Mouse (Mus musculus) gastrocnemius, postnatal 4 days (tissue): ENCODE results near the gene Rad51b. TPM values are rescaled to one million over a fixed set of nuclear protein-coding genes. Genes with fewer than 3 reads are reported as not detected.

ENCODE experiments used
- DNase-seq, 2 experiments: peaks; one replicate each; pipeline ENCODE4 v3.0.0; 2021 to 2022; ENCODE audit warnings: low spot score in 2 of 2, mixed read lengths in 2 of 2
- total RNA-seq, 2 experiments: library from RNA; stranded (reverse); gene quantifications; 2 replicates each; pipeline ENCODE4 v1.2.3; 2021

Rad51b gene
- total RNA-seq, 2 experiments from 2014 or later, result 2.2 to 2.3 TPM

DNA sequence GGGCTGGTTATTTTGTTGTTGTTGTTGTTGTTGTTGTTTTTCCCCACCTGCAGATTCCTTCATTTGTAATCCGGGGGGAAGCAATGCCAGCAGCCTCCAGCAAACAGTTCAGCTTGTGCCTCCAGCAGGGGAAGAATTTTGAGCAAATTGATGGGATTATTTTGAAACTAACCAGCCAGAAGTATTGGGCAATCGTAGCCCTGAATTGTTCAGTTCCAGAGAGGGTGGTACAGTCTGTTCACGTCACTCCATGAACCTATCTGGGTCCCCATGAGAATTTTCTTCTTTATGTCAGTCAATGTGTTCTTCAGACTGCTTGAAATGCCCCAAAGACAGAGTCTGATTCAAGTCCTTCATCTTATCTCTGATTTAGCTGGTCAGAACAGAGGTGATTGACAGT lies 138.4 kb downstream of the Rad51b start:
- DNase-seq, result no peak

- no peak for DNase-seq
Observed at GRCm38 (mm10) chr12:79436035-79436434, 139.0 kb downstream of the Rad51b start.

DNA sequence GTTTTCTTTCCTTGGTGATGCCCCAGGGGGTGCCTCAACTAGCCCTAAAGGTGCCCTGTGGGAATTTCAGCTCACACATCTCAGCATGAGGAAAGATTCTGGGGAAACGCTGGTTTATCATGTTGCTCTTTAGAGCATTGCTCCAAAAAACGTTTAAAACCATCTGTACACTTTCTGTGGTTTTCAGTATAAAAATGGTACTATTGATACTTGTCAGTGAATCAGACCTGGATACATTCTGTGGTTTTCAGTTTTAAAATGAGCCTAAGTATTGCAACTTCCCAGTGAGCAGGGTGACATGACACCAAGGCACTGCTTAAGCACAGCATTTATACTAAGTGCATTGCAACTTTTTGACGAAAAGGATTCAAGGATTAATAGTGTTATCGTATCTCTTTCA lies 139.8 kb downstream of the Rad51b start:
- no peak for DNase-seq

DNA sequence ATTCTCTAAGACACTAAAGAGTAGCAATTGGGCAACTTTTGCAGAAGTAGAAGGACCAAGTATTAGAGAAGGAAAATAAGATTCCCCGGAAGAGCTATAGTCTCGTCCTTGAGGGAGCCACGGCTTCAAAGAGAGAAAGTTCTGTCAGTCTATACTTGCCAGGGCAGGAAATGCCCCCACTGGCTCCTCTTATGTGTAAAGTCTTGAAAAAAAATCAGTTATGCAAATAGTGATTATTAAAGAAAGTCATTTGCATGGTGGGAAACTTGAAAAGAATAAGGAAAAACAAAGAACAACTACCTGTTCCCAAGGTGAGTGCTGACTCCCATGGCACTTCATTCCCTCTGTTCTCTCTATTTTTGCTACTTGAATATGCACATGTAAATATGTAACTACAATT lies 140.5 kb downstream of the Rad51b start:
- no peak for DNase-seq

DNA sequence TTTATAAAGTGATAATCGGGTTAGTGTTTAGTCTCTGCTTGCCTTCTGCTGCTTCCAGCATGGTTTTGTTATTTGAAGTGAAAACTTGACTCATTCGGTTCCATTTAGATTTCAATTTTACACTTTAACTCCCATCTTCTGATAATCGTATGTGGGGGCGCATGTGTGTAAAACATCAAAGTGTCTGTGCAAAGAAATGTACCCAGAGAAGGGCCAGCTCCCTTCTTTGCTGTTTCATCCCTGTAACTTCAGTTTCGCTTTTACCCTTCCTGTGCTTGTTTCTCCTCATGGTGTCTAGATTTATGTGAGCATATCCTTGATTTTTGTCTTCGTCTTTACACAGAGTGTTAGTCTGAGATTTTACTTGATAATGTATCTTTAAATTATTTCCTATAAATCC lies 142.9 kb downstream of the Rad51b start:
- no peak for DNase-seq

GRCm38 (mm10) chr12:79441210-79442005 lies 144.3 kb downstream of the Rad51b start:
- DNase-seq, result no peak

GRCm38 (mm10) chr12:79442126-79442525 lies 145.0 kb downstream of the Rad51b start:
- DNase-seq, result no peak

DNA sequence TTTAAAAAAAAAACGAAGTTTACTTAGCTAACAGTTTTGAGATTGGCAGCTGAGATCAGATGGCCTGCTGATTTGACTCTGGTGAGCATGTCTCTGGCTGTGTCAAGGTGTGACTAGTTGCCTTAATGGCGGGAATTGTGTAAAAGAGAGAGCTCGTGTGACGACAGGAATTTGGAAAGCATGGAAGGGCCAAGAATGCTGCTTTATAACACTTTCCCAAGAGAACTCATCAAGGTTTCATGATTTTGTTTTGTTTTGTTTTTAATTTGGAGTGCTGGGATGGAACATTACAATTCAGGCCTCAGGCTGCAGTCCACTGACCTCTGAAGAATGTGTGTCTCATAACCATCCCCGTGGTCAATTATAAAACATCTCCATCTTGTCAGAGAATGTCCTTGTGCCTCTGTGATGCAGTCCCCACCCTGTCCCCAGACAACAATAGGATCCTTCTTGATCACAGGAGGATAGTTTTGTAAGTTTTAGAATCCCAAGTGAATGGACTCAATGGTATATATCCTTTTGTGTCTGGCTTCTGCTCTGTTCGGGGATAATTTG lies 145.8 kb downstream of the Rad51b start:
- DNase-seq, result no peak

GRCm38 (mm10) chr12:79444646-79445045 lies 147.6 kb downstream of the Rad51b start:
- DNase-seq, result no peak

DNA sequence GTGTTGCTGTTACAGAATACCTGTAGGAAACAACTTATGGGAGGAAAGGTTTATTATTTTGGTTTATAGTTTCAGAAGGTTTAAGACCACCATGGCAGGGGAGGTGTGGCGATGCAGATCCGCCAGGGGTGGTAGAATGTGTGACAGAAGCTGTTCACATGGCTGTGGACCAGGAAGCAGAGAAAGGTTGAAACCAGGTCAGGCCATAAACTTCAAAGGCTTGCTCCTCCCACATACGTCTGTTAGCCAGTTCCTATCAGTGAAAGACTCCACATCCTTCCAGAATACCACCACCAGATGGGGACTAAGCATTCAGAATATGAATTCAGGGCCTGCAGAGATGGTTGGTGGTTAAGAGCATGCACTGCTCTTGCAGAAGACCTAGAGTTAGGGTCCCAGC lies 150.0 kb downstream of the Rad51b start:
- no peak for DNase-seq

GRCm38 (mm10) chr12:79449817-79450411 lies 152.8 kb downstream of the Rad51b start:
- no peak for DNase-seq

DNA sequence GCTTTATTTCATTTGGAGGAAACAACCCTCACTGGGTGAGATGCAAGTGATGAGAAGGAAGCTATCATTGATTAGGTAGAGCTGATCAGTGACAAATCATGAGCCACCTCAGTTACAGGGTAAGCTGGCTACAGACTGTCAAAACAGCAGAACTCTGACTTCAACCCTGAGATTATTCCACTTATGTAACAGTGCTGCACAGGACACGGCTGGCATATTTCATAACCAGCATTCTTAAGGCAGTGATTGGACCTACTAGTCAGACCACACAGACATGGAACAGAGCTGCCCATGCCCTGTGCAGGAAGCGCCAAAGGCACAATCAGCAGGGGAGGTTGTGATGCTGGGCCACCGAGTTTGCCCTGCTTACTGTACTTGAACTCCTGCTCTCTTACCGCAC lies 155.8 kb downstream of the Rad51b start:
- no peak for DNase-seq

- DNase-seq, result no peak
Observed at GRCm38 (mm10) chr12:79454017-79454416, 156.9 kb downstream of the Rad51b start.

DNA sequence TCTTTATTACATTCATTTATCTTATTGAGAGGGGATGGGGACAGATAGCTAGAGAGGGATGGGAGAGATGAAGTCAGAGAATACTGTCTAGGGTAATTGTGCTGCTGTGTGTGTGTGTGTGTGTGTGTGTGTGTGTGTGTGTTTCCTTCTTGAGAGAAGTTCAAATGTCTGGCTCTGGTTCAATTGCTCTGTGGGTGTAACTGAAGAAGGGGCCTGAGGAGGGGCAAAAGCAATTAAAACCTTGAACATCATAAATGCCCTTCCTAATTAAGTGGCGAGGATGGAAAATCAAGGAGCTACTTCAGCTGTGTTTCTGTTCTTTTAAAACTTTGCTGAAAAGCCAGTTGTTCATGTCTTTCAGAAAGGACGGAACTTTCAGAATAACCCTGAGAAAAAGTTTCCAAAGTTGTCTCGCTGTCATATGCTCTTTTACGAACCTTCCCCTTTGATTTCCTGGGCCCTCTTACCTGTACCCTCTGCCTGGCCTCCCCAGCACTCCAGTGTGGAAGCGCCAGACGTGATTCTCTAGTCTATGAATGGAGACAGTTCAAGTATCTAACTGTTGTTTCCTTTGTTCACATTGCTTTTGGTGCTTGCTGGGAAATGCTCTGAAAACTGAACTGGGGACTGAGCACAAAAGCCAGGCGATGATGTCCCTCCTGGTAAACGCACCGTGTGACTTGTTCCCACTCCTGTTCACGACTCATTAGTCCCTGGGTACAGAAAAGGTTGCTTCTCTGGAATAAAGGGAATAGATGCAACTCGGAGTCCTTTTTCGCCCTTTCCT lies 158.2 kb downstream of the Rad51b start:
- no peak for DNase-seq

- DNase-seq, result no peak
Observed at GRCm38 (mm10) chr12:79455848-79456164, 158.7 kb downstream of the Rad51b start.

DNA sequence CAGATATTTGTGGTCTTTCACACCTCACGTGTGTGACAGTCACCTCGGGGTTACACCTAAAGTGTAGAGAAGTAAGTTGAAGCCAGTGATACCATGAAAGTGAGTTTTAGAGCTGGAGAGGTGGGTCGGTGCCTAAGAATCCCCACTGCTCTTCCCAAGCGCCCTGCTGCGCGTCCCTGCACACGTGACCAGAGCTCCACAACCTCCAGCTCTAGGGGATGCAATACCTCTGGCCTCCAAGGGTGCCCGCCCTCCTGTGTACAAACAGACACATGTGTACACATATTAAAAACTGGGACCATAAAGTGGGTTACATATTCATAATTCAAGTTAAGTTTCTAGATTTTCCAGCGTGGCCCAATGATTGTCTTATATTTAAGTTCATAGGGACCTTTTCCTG lies 159.2 kb downstream of the Rad51b start:
- no peak for DNase-seq

DNA sequence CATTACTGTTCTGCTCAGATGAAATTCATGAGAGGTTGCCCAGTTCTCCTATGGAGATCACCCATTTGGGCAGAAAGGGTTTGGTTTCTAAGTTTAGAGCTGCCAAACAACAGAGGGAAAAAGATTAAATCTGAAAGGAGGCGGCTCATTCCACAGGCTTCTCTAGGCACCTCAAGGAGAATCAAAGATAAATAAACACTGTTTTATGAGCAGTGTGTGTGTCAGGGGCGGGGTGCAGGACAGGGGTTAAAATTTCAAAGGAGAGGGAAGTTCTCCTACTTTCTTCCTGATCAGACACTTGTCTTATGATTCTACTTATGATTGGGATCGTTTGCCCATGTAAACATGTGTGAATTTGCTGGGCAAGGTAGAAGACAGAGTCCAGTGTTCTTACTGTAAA lies 166.3 kb downstream of the Rad51b start:
- no peak for DNase-seq

DNA sequence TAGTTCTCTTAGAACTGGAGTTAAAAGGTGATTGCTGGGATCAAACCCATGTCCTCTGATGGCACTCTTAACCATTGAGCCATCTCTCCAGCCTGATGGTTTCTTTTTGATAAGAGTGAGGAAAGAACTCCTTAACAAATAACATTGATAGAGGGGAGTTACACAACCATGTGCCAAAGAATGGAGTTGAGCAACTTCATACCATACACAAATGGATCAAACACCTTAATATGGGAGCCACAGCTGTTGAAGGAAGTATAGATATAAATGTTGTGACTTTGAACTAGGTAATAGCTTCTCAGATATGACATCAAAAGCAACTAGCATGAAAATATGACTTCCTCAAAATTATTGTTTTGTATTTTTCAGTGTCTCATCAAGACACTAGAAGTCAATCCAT lies 173.0 kb downstream of the Rad51b start:
- DNase-seq, result no peak

DNA sequence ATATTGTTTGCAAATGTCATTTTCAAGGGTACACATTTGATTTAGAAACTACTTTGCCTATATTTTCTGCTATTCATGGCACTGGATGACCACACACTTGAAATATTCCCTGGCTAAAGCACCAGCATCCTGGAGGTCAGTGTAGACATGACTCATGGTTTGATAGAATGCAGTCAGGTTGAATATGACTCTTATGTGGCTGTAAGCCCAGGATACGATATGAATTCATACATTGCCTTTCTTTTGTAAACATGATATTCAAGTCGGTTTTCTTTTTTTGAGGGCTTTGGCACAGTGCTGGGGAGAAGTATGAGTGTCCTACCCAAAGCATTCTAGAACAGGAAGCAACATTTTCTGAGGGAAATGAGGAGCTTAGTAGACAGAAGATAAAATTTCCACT lies 174.8 kb downstream of the Rad51b start:
- DNase-seq, result no peak

- no peak for DNase-seq
Observed at GRCm38 (mm10) chr12:79476413-79477046, 179.4 kb downstream of the Rad51b start.

DNA sequence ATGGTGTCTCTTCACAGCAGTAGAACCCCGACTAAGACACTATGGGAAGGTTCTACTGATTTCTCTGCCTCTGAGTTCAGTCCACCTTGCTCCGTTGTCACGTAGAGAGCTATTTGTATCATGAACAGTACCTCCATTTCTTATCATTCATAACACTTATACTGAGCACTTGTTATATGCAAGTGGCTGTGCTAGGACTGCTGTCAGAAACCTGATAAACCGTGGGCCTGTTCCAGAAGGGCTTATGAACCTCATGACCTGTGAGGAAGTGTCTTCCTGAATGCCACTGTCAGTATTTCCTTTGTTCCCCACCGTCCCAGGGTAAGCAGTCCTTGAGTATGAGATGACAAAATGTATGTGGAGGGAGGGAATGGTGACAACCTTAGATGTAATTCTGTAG lies 181.7 kb downstream of the Rad51b start:
- no peak for DNase-seq

DNA sequence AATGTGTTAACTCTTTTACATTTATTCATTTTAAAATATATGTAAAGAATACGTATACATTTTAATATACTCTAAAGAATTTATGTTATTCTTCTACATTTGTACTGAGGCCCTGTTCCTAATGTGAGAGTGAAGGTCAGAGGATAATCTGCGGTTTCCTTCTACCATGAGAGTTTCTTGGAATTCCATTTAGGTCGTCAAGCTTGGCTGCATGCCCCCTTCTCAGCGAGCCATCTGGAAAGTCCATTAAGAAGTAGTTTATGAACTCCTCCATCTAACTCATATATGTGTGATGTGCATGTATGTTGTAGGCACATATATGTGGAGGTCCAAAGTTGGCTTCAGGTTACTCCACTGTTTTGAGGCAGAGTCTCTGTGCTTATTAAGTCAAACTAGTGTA lies 188.4 kb downstream of the Rad51b start:
- DNase-seq, result peak in 1 of 2 experiments; percentile 40
